Mouse (Mus musculus) intestine, embryonic 16.5 days (tissue): ENCODE results near the gene Rrnad1. TPM values are rescaled to one million over a fixed set of nuclear protein-coding genes. Genes with fewer than 3 reads are reported as not detected.

ENCODE experiments used
- ATAC-seq: fragments of 200-750 bp; cut with Nextera tagmentation; 2 replicates; pipeline ENCODE4 v1.8.0; 2017; ENCODE audit warnings: moderate TSS enrichment, moderate library complexity
- H3K27ac ChIP-seq: fragments of 300-500 bp; sonication (generic); 2 replicates; pipeline ENCODE4 v1.5.1; 2014; ENCODE audit warnings: mild to moderate bottlenecking, low read length
- H3K27me3 ChIP-seq: fragments of 300-500 bp; sonication (generic); replicated peaks from 2 replicates; pipeline ENCODE4 v1.6.1; 2014; ENCODE audit warnings: low read length, control low read depth, mixed read lengths; ENCODE audit not compliant: control insufficient read depth, insufficient read depth
- H3K36me3 ChIP-seq: fragments of 300-500 bp; sonication (generic); 2 replicates; pipeline ENCODE4 v1.6.1; 2014; ENCODE audit warnings: low read length, control low read depth; ENCODE audit not compliant: control insufficient read depth, insufficient read depth
- H3K4me1 ChIP-seq: fragments of 300-500 bp; sonication (generic); 2 replicates; pipeline ENCODE4 v1.6.1; 2014; ENCODE audit warnings: low read length, control low read depth, mixed read lengths; ENCODE audit not compliant: control insufficient read depth, insufficient read depth
- H3K4me2 ChIP-seq: fragments of 300-500 bp; sonication (generic); 2 replicates; pipeline ENCODE4 v1.6.1; 2014; ENCODE audit warnings: low read depth, low read length, control low read depth
- H3K4me3 ChIP-seq: fragments of 300-500 bp; sonication (generic); 2 replicates; pipeline ENCODE4 v1.5.1; 2014; ENCODE audit warnings: mild to moderate bottlenecking, low read length
- H3K9ac ChIP-seq: fragments of 300-500 bp; sonication (generic); 2 replicates; pipeline ENCODE4 v1.6.1; 2014; ENCODE audit warnings: low read depth, low read length
- H3K9me3 ChIP-seq: fragments of 300-500 bp; sonication (generic); 2 replicates; pipeline ENCODE4 v1.6.1; 2016; ENCODE audit warnings: low read length, control low read depth; ENCODE audit not compliant: control insufficient read depth
- WGBS: fragments of 180-500 bp; shearing (Covaris S2); extraction: QIAGEN DNeasy Blood & Tissue Kit; methylation state at CpG from one replicate; pipeline ENCODE4 v1.1.7; 2014; 5-methylcytosine and 5-hydroxymethylcytosine counted together
- polyA plus RNA-seq: library from polyadenylated mRNA; unstranded; fragments of >200 nt; fragmentation: Nextera tagmentation; extraction: Ambion mirVana; gene quantifications from 2 replicates; pipeline ENCODE4 v1.2.1, GENCODE M21; 2015

The Rrnad1 gene
- polyA plus RNA-seq, 1 experiment from 2014 or later = 14.2 TPM

- H3K4me2 ChIP-seq = peak overlapping the region; percentile 46
- WGBS = 27% methylated on average over 12 of the region's 12 CpGs
- peak overlapping the region; percentile 9; the same call in 1 of the 2 replicates for H3K4me3 ChIP-seq
- no peak overlapping the region for H3K27ac ChIP-seq
- H3K27me3 ChIP-seq = peaks cover 18% of the 10 kb centered on the region
- ATAC-seq = no peak
- no peaks in the 10 kb centered on the region for H3K9me3 ChIP-seq
- H3K9ac ChIP-seq = peak overlapping the region; percentile 35
- H3K4me1 ChIP-seq = peaks cover 20% of the 10 kb centered on the region
- H3K36me3 ChIP-seq = no peaks in the 10 kb centered on the region
Measured at GRCm38 (mm10) chr3:87951946-87952345, 21.4 kb upstream of the Rrnad1 start.

GRCm38 (mm10) chr3:87949955-87950515 is 19.5 kb upstream of the Rrnad1 start:
- WGBS = 25% methylated on average over 13 of the region's 13 CpGs

GRCm38 (mm10) chr3:87949266-87949954 is 18.9 kb upstream of the Rrnad1 start:
- Histone ChIP-seq H3K9me3 (no peaks in the 10 kb centered on the region), H3K27ac (no peak overlapping the region), H3K9ac (no peak overlapping the region), H3K4me3 (no peak overlapping the region), H3K4me2 (0 out of 2 replicates have a peak overlapping the region, but pooled peaks have one; percentile 46), H3K27me3 (peaks cover 29% of the 10 kb centered on the region), H3K36me3 (no peaks in the 10 kb centered on the region), H3K4me1 (peaks cover 25% of the 10 kb centered on the region)
- ATAC-seq = no peak
- 26% methylated on average over 16 of the region's 16 CpGs for WGBS

More at GRCm38 (mm10) chr3:87949955-87950515, 19.5 kb upstream of the Rrnad1 start:
- Histone ChIP-seq H3K4me1 (peaks cover 25% of the 10 kb centered on the region), H3K4me2 (no peak overlapping the region), H3K36me3 (no peaks in the 10 kb centered on the region), H3K4me3 (no peak overlapping the region), H3K9me3 (no peaks in the 10 kb centered on the region), H3K27ac (no peak overlapping the region), H3K9ac (no peak overlapping the region), H3K27me3 (peaks cover 29% of the 10 kb centered on the region)
- ATAC-seq = no peak

- 0 out of 2 replicates have a peak, but pooled peaks have one; percentile 16 for ATAC-seq
Measured at GRCm38 (mm10) chr3:87948378-87949265, 18.1 kb upstream of the Rrnad1 start, which contains the start of gene Crabp2. Gene Crabp2, plus strand, starts transcription at chr3:87948666.

GRCm38 (mm10) chr3:87947811-87948199 is 17.3 kb upstream of the Rrnad1 start:
- WGBS = under 1% methylated on average over 17 of the region's 17 CpGs
- Histone ChIP-seq H3K27ac (no peak overlapping the region), H3K9me3 (no peaks in the 10 kb centered on the region), H3K36me3 (no peaks in the 10 kb centered on the region), H3K4me1 (peaks cover 25% of the 10 kb centered on the region), H3K4me2 (peak overlapping the region; percentile 46), H3K4me3 (peak overlapping the region; percentile 21), H3K27me3 (peaks cover 29% of the 10 kb centered on the region), H3K9ac (peak overlapping the region; percentile 17)
- ATAC-seq = no peak

More at GRCm38 (mm10) chr3:87948378-87949265, 18.1 kb upstream of the Rrnad1 start, which contains the start of gene Crabp2:
- H3K9ac ChIP-seq = peak within 1 kb of the TSS; percentile 17
- WGBS = 6% methylated on average over 35 of the region's 35 CpGs
- H3K36me3 ChIP-seq = no peaks in the 10 kb centered on the region
- no peak within 1 kb of the TSS for H3K27ac ChIP-seq
- peaks cover 25% of the 10 kb centered on the region for H3K4me1 ChIP-seq
- H3K4me2 ChIP-seq = peak within 1 kb of the TSS; percentile 46
- peak within 1 kb of the TSS; percentile 21 for H3K4me3 ChIP-seq
- H3K9me3 ChIP-seq = no peaks in the 10 kb centered on the region
- peaks cover 29% of the 10 kb centered on the region for H3K27me3 ChIP-seq

GRCm38 (mm10) chr3:87947056-87947810 is 16.7 kb upstream of the Rrnad1 start:
- peak overlapping the region; percentile 21 for H3K4me3 ChIP-seq
- ATAC-seq = no peak
- peaks cover 25% of the 10 kb centered on the region for H3K4me1 ChIP-seq
- 11% methylated on average over 26 of the region's 26 CpGs for WGBS
- peaks cover 28% of the 10 kb centered on the region for H3K27me3 ChIP-seq
- peak overlapping the region; percentile 46 for H3K4me2 ChIP-seq
- H3K9ac ChIP-seq = peak overlapping the region; percentile 17; the same call in 1 of the 2 replicates
- H3K9me3 ChIP-seq = no peaks in the 10 kb centered on the region
- H3K36me3 ChIP-seq = no peaks in the 10 kb centered on the region
- no peak overlapping the region for H3K27ac ChIP-seq

- no peak for ATAC-seq
Measured at GRCm38 (mm10) chr3:87946541-87946860, 16.0 kb upstream of the Rrnad1 start.

GRCm38 (mm10) chr3:87945781-87946540 is 15.4 kb upstream of the Rrnad1 start:
- H3K36me3 ChIP-seq = no peaks in the 10 kb centered on the region
- peaks cover 26% of the 10 kb centered on the region for H3K27me3 ChIP-seq
- peaks cover 25% of the 10 kb centered on the region for H3K4me1 ChIP-seq
- 46% methylated on average over 12 of the region's 12 CpGs for WGBS
- ATAC-seq = no peak
- H3K27ac ChIP-seq = no peak overlapping the region
- no peak overlapping the region for H3K4me2 ChIP-seq
- H3K9me3 ChIP-seq = no peaks in the 10 kb centered on the region
- no peak overlapping the region for H3K9ac ChIP-seq
- H3K4me3 ChIP-seq = no peak overlapping the region

More at GRCm38 (mm10) chr3:87946541-87946860, 16.0 kb upstream of the Rrnad1 start:
- Histone ChIP-seq H3K27me3 (peaks cover 26% of the 10 kb centered on the region), H3K9me3 (no peaks in the 10 kb centered on the region), H3K4me1 (peaks cover 25% of the 10 kb centered on the region), H3K4me2 (no peak overlapping the region), H3K27ac (no peak overlapping the region), H3K9ac (no peak overlapping the region), H3K36me3 (no peaks in the 10 kb centered on the region), H3K4me3 (no peak overlapping the region)
- WGBS = 44% methylated on average over 1 of the region's 1 CpGs
